Mouse (Mus musculus) gastrocnemius, postnatal 14 days (tissue): Measurements from ENCODE around the gene Oaz1. TPM values are rescaled to one million over a fixed set of nuclear protein-coding genes. Genes with fewer than 3 reads are reported as not detected.
A peak's percentile ranks its signal among the peaks of the same experiment; 100 is the strongest.

Source experiments
- DNase-seq: peaks from one replicate; pipeline ENCODE4 v3.0.0; 2021; ENCODE audit warnings: mixed read lengths
- intact Hi-C: fragments of 180-260 bp; cut with DNase I; formaldehyde crosslinking; loops from one replicate; pipeline ENCODE4 v1.15.1; 2025; ENCODE audit warnings: low total_unique reads
- microRNA-seq, 2 experiments: library from miRNA; unstranded; fragments of <30 nt; microRNA quantifications; one replicate each; pipeline ENCODE4 v1.2.0; 2021
- total RNA-seq, 2 experiments: library from RNA; stranded (reverse); gene quantifications; 2 replicates each; pipeline ENCODE4 v1.2.3; 2021

Oaz1 gene
- total RNA-seq, 2 experiments from 2014 or later, result 787 to 812 TPM

DNA sequence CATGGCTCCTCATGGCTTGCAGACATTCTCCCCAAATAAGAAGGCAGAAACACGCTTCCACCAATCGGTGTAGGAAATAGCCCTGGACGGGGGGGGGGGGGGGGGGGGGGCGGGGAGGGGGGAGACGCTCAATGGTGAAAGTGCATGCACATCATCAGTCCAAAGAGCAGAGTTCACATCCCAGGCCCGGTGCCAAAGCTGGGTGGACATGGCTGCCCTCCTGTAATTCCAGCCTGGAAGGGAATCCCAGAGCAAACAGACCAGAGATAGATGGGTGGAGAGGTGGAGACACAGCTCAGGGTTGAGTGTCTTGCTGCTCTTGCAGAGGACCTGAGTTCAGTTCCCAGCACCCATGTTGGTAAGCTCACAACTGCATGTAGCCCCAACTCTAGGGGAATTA lies 44.5 kb downstream of the Oaz1 start:
- intact Hi-C loops, result no loop called here
- DNase-seq, result no peak

GRCm38 (mm10) chr10:80871581-80871980 lies 45.1 kb downstream of the Oaz1 start, which contains the start of gene Tmprss9:
TSS of gene Tmprss9 (plus strand) at chr10:80871848.
- DNase-seq, result no peak
- intact Hi-C loops, result no loop called here

- peak; percentile 51 for DNase-seq
- intact Hi-C loops, result no loop called here
Observed at GRCm38 (mm10) chr10:80874035-80874434, 47.6 kb downstream of the Oaz1 start.

- peak; percentile 45 for DNase-seq
- intact Hi-C loops, result loop anchor here (2.0 kb wide), 2 partner anchors 53 to 127 kb away; no protein-coding TSS in a partner anchor
Observed at GRCm38 (mm10) chr10:80876028-80876427, 49.6 kb downstream of the Oaz1 start.

DNA sequence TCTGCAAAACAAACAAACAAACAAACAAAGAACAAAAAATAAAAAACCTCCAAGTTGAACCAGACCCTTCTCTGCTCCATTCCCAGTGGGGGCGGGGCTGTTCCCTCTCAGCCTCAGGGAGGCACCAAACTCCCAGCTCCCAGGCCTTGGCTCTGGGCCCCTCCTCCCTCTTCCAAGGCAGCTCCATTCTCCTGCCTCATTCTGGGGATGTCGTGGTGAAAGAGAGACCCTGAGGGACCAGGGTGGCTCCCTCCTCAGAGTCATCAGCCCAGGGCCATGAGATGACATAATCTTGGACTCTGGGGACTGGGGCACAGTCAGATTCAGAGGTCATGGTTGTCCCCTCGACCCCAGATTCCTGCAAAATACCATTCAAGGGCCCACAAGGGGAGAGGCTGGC lies 50.1 kb downstream of the Oaz1 start:
- DNase-seq, result no peak
- intact Hi-C loops, result loop anchor here (2.0 kb wide), 2 partner anchors 54 to 128 kb away; no protein-coding TSS in a partner anchor

Small RNA genes lying within 50 kb of the gene (microRNA-seq; reads per million reads assigned to microRNA genes)
- gene Mir1982, result 1.5 to 4.1 reads per million in 2 experiments

Other genes starting within 250 kb of the Oaz1 start
- 1 to 10 TPM; 2.1 to 2.7 TPM for gene Klf16, start 249.3 kb upstream of the Oaz1 start, total RNA-seq
- gene Abhd17a, start 236.3 kb upstream of the Oaz1 start, total RNA-seq, result 10 to 100 TPM; 55.8 to 57.1 TPM
- gene Scamp4, start 223.8 kb upstream of the Oaz1 start, total RNA-seq, result 10 to 100 TPM; 18.3 to 22.0 TPM
- gene Adat3, start 223.8 kb upstream of the Oaz1 start, total RNA-seq, result 1 to 10 TPM; 1.2 to 1.5 TPM
- gene Gm49322, start 220.6 kb upstream of the Oaz1 start, total RNA-seq, result under 1 TPM; 0.18 to 0.27 TPM
- 100 to 1,000 TPM in 1 of 2 experiments, 10 to 100 TPM in 1; 94.3 to 105 TPM for gene Csnk1g2, start 203.8 kb upstream of the Oaz1 start, total RNA-seq
- 10 to 100 TPM; 30.1 to 34.4 TPM for gene Btbd2, start 169.6 kb upstream of the Oaz1 start, total RNA-seq
- gene Mknk2, start 148.5 kb upstream of the Oaz1 start, total RNA-seq, result 100 to 1,000 TPM; 167 to 186 TPM
- gene Mob3a, start 124.7 kb upstream of the Oaz1 start, total RNA-seq, result 1 to 10 TPM; 5.5 to 7.4 TPM
- gene Izumo4, start 124.5 kb upstream of the Oaz1 start, total RNA-seq, result 1 to 10 TPM; 3.2 to 3.5 TPM
- 10 to 100 TPM; 23.7 to 25.2 TPM for gene Ap3d1, start 84.4 kb upstream of the Oaz1 start, total RNA-seq
- gene Dot1l, start 71.5 kb upstream of the Oaz1 start, total RNA-seq, result 10 to 100 TPM; 25.5 to 26.1 TPM
- gene Sf3a2, start 28.5 kb upstream of the Oaz1 start, total RNA-seq, result 10 to 100 TPM; 23.6 to 30.0 TPM
- 10 to 100 TPM; 21.4 to 23.1 TPM for gene Plekhj1, start 28.0 kb upstream of the Oaz1 start, total RNA-seq
- gene Amh, start 21.4 kb upstream of the Oaz1 start, total RNA-seq, result under 1 TPM in 1 of 2 experiments, not detected in 1; 0.25 TPM
- 100 to 1,000 TPM; 345 to 379 TPM for gene Jsrp1, start 13.2 kb upstream of the Oaz1 start, total RNA-seq
- 10 to 100 TPM; 11.3 to 24.5 TPM for gene Lingo3, start 17.4 kb downstream of the Oaz1 start, total RNA-seq
- 10 to 100 TPM; 24.5 to 27.7 TPM for gene Lsm7, start 28.6 kb downstream of the Oaz1 start, total RNA-seq
- gene Sppl2b, start 28.6 kb downstream of the Oaz1 start, total RNA-seq, result 10 to 100 TPM; 24.0 to 28.1 TPM
- gene Tmprss9, start 45.2 kb downstream of the Oaz1 start, total RNA-seq, result under 1 TPM in 1 of 2 experiments, not detected in 1; 0.06 TPM
- 100 to 1,000 TPM; 114 to 125 TPM for gene Timm13, start 74.3 kb downstream of the Oaz1 start, total RNA-seq
- gene Lmnb2, start 91.6 kb downstream of the Oaz1 start, total RNA-seq, result 10 to 100 TPM in 1 of 2 experiments, 1 to 10 TPM in 1; 9.4 to 14.3 TPM
- 10 to 100 TPM; 21.5 to 28.7 TPM for gene Gadd45b, start 103.4 kb downstream of the Oaz1 start, total RNA-seq
- 1 to 10 TPM in 1 of 2 experiments, under 1 TPM in 1; 0.44 to 1.1 TPM for gene Gng7, start 188.3 kb downstream of the Oaz1 start, total RNA-seq
- gene Diras1, start 199.0 kb downstream of the Oaz1 start, total RNA-seq, result under 1 TPM; 0.24 to 0.72 TPM
- 10 to 100 TPM; 11.3 to 11.9 TPM for gene Slc39a3, start 210.8 kb downstream of the Oaz1 start, total RNA-seq
- 10 to 100 TPM; 78.6 to 79.9 TPM for gene Sgta, start 233.5 kb downstream of the Oaz1 start, total RNA-seq
- 10 to 100 TPM; 22.4 to 23.0 TPM for gene Thop1, start 243.4 kb downstream of the Oaz1 start, total RNA-seq